Mouse (Mus musculus) c-Kit-positive CD71-positive TER-119-positive erythroid progenitor cells, embryonic 14.5 days (primary cell): ENCODE results near the gene Gm9817.
"Not testable (repeated sequence)": the region's sequence is repeated elsewhere in the genome, so short reads cannot be mapped to it uniquely, and the experiment has no call there.

Experiments used
- DNase-seq: peaks from one replicate; pipeline ENCODE4 v3.0.0-alpha.2; 2013; ENCODE audit warnings: low spot score

Gm9817 gene

DNA sequence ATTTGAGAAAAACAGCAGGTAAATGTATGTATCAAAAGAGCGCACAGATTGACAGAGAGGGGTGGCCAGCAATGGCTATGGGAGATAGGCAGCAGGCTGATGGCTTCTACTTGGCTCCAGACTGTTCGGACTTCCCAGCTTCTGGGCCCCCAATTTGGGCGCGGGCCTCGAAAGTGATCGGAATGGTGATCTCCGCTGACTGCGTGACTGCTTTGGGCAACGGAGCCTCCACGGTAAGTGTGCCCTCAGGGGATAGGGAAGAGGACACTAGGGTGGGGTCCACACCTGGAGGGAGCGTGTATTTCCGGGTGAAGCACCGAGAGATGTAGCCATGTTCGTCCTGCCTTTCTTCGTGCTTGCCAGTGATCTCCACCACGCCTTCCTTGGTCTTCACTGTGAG, at the start of gene Gm9817:
Gene Gm9817, plus strand, starts transcription at position 301 of the 400 bp plus-strand sequence.
- not testable (repeated sequence) for DNase-seq

DNA sequence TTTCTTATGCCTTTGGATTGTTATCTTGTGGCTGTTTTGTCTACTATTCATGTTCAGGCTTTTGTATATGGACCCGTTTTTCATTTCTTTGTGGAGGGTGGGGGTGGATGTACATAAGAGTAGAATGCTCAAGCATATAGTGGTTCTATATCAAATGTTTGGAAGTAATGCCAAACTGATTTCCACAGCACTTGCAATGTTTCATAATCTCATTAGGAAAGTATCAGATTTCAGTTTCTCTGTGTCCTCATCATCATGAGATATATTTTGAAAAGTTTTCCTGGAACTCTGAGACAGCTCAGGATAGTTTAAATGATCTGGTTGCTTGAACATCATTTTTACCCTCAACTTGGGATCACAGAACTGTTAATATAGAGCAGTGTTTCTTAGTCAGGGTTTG, 48.7 kb upstream of the Gm9817 start:
- DNase-seq, result no peak

DNA sequence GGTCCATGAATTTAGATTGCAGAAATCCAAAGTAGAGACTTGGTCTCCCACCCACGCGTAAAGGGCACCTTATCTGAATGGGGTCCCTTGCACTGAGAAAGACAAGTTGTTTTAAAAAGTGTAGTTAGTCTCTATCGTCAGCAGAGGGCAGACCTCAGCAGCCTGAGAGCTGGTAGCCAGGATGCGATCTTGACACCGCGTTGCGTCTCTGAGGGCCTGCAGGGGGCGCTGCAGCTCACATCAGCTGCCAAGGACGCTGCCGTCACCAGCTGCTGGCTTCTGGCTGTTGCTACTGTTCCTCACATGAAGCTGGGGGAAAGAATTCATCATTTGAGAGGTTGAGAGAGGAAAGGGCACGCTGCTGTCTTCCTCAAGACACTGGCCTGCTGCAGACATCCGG, 47.7 kb upstream of the Gm9817 start:
- DNase-seq, result peak; percentile 91

GRCm38 (mm10) chr13:45031314-45031713, 47.2 kb upstream of the Gm9817 start:
- DNase-seq, result no peak

GRCm38 (mm10) chr13:45031748-45032147, 46.7 kb upstream of the Gm9817 start:
- no peak for DNase-seq

DNA sequence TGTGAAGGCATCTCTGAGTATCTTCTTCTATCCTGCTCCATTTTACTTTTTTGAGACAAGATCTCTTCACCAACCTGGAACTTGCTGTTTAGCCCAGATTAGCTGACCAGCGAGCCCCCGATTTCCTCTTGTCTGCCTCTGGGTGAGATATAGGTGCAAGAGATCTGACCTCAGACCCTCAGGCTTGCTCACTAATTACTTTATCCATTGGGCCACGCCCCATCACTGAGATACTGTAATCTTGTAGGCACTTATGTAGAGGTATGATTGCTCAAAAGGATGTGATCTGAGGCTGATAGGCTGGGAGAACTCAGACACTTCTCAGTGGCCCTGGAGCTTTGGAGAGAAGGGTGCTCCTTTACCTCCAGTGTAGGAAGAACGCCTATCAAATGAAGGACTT, 46.0 kb upstream of the Gm9817 start:
- no peak for DNase-seq

DNA sequence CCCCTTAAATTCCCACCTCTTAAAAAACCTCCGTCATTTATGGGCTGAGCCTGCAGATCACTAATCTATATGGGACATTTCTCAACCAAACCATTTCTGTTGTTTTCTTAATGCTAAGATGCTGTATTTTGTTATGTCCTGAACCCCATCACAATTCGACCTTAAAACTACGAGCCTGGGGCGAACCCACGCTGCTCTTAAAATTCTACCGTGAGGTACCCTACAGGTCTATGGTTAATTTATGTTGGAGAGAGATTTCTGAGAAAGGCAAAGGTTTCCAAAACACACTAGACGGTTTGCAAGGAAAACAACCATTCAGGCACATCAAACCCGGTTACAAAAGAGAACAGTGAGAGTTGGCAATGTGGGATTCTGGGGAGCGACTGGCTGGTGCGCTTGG, 45.1 kb upstream of the Gm9817 start:
- no peak for DNase-seq

GRCm38 (mm10) chr13:45034759-45035158, 43.7 kb upstream of the Gm9817 start:
- DNase-seq, result no peak

- no peak for DNase-seq
Measured at GRCm38 (mm10) chr13:45036417-45036816, 42.1 kb upstream of the Gm9817 start.

DNA sequence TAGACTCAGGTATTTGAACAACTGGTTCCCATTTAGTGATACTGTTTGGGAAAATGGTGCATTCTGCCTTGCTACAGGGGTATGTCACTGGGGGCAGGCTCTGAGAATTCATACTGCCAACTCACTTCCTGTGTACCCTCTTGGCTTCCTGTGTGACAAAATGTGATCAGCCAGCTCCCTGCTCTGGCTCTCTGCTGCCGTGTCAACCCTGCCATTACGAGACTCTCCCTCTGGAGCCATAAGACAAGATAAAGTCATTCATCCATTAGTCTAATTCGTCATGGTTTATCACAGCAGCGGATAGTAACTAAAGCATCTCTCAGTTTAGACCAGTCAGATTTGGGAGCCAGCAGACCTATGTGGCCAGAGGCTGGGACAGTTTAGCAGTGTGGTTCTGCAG, 38.3 kb upstream of the Gm9817 start:
- no peak for DNase-seq

DNA sequence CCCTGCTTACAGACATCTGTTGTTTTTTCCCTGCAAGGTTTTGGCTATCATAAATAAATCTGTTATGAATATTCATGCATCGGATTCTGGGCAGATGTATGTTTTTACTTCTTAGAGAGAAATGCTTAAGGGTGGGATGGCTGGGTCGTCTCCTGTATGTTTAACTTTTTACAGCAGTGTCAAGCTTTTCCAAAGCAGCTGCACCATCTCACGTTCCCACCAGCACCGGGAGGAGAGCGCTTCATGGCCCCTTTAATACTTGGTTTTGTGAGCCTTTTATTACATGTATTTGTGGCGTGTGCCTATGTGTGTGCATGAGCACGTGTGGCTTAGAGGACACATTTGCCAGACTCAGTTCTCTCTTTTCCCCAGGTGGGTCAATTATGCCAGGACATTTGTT, 37.8 kb upstream of the Gm9817 start:
- no peak for DNase-seq

DNA sequence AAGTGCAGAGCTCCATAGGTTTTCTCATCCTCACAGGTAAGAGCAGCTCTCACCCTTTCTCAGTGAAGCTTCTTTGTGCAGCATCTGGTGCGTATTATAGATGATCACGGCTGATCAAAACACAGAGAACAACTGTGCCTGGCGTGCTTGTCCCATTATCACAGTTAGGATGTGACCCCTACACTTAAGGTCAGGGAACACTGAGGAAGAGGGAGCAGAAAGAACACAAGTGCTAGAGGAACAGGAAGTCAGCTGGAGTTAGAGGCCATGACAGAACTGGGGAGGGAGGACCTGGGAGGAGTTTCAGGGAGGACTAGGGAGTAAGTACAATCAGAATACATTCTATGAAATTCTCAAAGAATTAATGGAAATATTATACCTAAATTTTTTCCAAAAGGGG, 35.0 kb upstream of the Gm9817 start:
- DNase-seq, result no peak

DNA sequence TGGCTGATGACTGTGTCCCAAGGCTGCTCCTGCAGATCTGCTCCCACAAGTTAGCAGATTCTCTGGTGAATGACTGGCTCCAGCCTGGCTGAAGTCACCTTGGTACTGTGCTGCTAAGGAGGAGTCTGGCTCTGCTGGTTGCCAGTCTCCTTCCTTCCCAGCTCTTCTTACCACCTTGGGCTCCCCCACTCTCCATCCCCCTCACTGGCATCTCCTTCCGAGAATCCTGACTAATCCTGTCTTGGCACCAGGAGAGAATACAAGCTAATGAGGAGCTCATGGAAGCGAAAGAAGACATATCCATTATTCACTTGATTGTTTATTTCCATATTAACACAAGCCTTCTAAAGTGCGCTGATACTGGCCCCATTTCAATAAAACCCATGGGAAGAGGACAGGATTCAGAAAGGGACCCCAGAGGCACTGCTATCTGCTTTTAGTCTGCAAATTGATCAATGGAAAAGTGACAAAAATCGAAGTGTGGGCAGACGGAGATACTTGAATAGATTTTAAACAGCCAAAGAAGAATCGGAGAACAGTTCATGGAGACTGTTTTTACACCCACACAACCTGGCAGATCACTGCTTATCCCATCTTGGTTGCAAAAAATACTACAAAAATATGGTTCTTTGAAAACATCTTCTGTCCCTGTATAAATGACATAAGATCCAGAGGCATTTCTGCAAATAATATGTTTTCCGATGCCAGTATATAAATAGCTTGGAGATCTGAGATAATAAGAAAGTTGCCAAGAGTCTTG, 29.1 kb upstream of the Gm9817 start:
- DNase-seq, result no peak

DNA sequence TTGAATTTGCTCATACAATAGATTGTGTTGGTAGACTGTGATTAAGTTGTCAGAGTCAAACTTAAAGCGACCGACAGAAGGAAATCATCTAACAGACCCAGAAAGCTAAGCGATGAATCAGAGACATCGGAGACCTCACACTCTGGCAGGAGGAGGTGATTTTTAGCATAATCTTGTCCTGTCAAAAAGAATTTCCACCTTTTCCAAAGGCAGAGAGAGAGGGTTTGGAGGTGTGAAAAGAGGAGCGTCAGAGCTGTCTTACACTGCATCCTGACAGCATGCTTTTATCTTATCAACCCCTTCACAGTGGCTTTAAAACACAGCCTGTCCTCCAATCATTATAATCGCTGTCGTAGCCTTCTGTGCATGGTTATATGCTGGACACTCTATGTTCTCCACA, 25.7 kb upstream of the Gm9817 start:
- no peak for DNase-seq

- no peak for DNase-seq
Measured at GRCm38 (mm10) chr13:45053843-45054242, 24.6 kb upstream of the Gm9817 start.

- DNase-seq, result no peak
Measured at GRCm38 (mm10) chr13:45059206-45059605, 19.3 kb upstream of the Gm9817 start.

DNA sequence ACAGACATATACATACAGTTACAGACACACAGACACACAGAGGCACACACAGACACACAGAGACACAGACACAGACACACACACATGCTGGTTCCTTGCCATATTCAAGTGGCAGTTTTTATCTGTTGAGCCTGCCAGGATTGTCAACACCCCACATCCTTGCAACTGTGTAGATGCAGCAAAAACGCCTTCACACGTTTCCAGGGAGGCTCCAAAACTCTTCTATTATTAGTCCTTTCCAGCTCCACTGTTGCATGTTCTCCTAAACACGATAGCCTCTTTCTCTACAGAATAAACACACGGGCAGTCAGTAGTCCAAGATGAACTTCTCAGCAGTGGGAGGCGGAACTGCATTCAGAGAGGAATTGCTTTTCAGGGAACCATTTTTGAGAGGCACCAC, 15.3 kb upstream of the Gm9817 start:
- no peak for DNase-seq

GRCm38 (mm10) chr13:45064951-45065350, 13.5 kb upstream of the Gm9817 start:
- DNase-seq, result peak; percentile 14

DNA sequence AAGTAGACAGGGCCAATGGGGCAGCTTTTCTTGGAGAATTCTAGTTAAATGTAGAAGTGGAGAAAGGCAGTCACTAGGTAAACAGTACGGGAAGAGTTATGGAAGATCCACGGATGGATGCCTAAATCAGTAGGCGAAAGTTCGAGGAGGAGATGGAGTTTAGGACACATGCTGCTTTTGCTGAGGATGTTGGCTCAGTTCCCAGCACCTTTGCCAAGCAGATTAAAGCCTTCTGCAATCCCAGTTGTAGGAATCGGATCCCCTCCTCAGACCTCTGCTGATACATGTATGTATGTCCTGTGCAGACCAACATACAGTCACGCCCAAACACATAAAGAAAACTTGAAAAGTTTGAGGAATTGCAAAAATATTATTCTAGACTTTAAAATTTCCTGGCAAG, 8.1 kb upstream of the Gm9817 start:
- no peak for DNase-seq

GRCm38 (mm10) chr13:45075012-45075411, 3.5 kb upstream of the Gm9817 start:
- DNase-seq, result no peak

GRCm38 (mm10) chr13:45075715-45076114, 2.8 kb upstream of the Gm9817 start:
- no peak for DNase-seq

- no peak for DNase-seq
Measured at GRCm38 (mm10) chr13:45080771-45081170, 2.3 kb downstream of the Gm9817 start.

DNA sequence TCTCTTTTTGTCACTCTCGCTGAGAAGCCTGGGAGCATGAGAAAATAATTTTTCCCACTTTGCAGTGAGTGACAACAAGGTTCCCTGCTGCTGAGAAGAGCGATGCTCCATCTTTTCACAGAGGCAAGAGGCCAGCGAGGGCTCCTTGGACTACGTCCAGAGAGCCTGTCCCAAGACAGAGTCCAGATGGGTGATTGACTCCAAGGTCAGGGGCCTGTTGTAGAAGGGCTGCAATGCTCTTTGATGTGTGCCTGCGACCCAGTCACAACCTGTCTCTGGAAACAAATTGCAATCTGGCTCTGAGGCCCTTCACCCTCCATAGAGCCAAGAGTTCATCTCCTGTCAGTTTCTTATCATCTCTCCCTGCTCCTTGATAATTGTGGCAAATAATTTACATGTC, 5.2 kb downstream of the Gm9817 start:
- DNase-seq, result no peak

- no peak for DNase-seq
Measured at GRCm38 (mm10) chr13:45088796-45089221, 10.3 kb downstream of the Gm9817 start.
